Mouse (Mus musculus): ENCODE results near the gene Tbc1d9b. TPM values are rescaled to one million over a fixed set of nuclear protein-coding genes. Genes with fewer than 3 reads are reported as not detected.
A peak's percentile ranks its signal among the peaks of the same experiment; 100 is the strongest.
"Not testable (repeated sequence)": the region's sequence is repeated elsewhere in the genome, so short reads cannot be mapped to it uniquely, and the experiment has no call there.

Tbc1d9b gene
- polyA plus RNA-seq, 1 experiment from 2014 or later, result 9.1 TPM

- DNase-seq (peak; percentile 86), ATAC-seq (peak; percentile 63)
- Histone ChIP-seq H3K4me2 (ENCODE audit: low read depth, low read length) (peak overlapping the region; percentile 13), H3K4me3 (ENCODE audit: low read depth, low read length) (no peak overlapping the region), H3K9me3 (ENCODE audit: low read length) (no peaks in the 10 kb centered on the region), H3K27me3 (ENCODE audit: insufficient read depth, low read length) (no peaks in the 10 kb centered on the region), H3K27ac (ENCODE audit: low read depth) (peak overlapping the region; percentile 72), H3K36me3 (replicated peaks; ENCODE audit: insufficient read depth, low read length) (peaks cover 30% of the 10 kb centered on the region), H3K4me1 (ENCODE audit: insufficient read depth) (peaks cover 19% of the 10 kb centered on the region), H3K9ac (replicated peaks) (no peak overlapping the region)
- WGBS (ENCODE audit: insufficient replicate concordance), result 53% methylated on average over 10 of the region's 10 CpGs
- TF ChIP-seq CTCF (IDR thresholded peaks at IDR 0.05; ENCODE audit: low read depth), result peak; percentile 99
- TF ChIP-seq EP300 (IDR thresholded peaks at IDR 0.05; ENCODE audit: low read depth), result no peak
These were observed 30.5 kb downstream of the Tbc1d9b start for GRCm38 (mm10) chr11:50161578-50162304.

DNA sequence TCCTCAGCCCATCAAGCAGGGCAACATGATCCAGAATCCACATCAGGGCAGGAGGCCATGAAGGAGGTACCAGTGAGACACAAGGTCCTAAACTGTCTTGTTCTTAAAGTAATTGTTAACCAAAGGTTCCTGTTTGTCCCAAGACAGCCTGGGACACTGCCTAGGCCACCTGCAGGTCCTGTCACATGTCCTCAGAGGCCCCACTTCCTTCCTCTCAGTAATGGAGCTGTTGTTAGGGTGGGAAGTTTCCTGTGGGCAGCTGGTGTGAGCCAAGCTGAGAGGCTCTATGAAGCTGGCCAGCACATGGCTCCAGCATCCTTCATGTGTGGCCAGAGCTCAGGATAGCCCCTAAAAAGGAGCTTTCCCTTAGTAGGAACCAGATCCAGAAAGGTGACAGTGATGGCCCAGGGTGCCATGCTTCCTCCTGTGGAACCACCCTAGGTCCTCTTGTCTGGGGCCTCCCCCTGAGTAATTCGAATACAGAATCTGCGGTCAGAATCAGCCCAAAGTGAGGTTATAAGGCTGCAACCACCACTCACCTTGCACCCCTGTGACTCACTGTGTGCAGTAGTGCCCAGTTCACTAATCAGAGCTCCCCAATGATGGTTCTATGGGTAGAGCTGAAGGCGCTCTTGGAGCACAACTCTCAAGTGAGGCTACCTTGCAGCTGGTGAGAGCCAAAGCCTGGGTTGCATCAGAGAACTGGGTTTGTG, 31.3 kb downstream of the Tbc1d9b start:
- H3K4me3 ChIP-seq (ENCODE audit: low read depth, low read length), result no peak overlapping the region
- no peak for DNase-seq

DNA sequence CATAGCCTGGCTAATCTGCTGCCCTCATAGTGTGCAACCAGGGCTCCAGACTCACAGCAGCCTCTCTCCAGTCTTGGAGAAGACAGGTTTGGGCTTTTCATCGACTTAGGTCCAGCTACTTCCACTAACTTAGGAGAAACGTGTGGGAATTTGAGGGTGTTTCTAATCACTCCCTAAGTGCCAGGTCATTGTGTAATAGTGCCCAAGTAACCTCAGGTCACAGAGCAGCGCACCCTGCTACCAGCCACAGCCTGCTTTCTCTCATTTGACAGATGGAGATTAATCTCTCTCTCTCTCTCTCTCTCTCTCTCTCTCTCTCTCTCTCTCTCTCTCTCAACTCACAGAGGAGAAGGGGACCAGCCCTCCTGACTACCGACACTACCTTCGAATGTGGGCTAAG, 37.2 kb downstream of the Tbc1d9b start:
- DNase-seq (no peak), ATAC-seq (no peak)
- TF ChIP-seq CTCF (IDR thresholded peaks at IDR 0.05; ENCODE audit: low read depth), result no peak
- no peak for TF ChIP-seq EP300 (IDR thresholded peaks at IDR 0.05; ENCODE audit: low read depth)
- 75% methylated on average over 5 of the region's 5 CpGs for WGBS (ENCODE audit: insufficient replicate concordance)
- Histone ChIP-seq H3K9me3 (ENCODE audit: low read length) (no peaks in the 10 kb centered on the region), H3K36me3 (replicated peaks; ENCODE audit: insufficient read depth, low read length) (peaks cover 34% of the 10 kb centered on the region), H3K4me1 (ENCODE audit: insufficient read depth) (no peaks in the 10 kb centered on the region), H3K4me3 (ENCODE audit: low read depth, low read length) (no peak overlapping the region), H3K27ac (ENCODE audit: low read depth) (no peak overlapping the region), H3K9ac (replicated peaks) (no peak overlapping the region), H3K27me3 (ENCODE audit: insufficient read depth, low read length) (no peaks in the 10 kb centered on the region), H3K4me2 (ENCODE audit: low read depth, low read length) (no peak overlapping the region)

More for the DNA sequence above, 31.3 kb downstream of the Tbc1d9b start:
- H3K36me3 ChIP-seq (replicated peaks; ENCODE audit: insufficient read depth, low read length), result peaks cover 23% of the 10 kb centered on the region
- no peak overlapping the region for H3K9ac ChIP-seq (replicated peaks)
- peaks cover 19% of the 10 kb centered on the region for H3K4me1 ChIP-seq (ENCODE audit: insufficient read depth)
- peak; percentile 40 for ATAC-seq
- H3K27me3 ChIP-seq (ENCODE audit: insufficient read depth, low read length), result no peaks in the 10 kb centered on the region
- WGBS (ENCODE audit: insufficient replicate concordance), result 83% methylated on average over 3 of the region's 3 CpGs
- H3K9me3 ChIP-seq (ENCODE audit: low read length), result no peaks in the 10 kb centered on the region
- peak overlapping the region; percentile 13 for H3K4me2 ChIP-seq (ENCODE audit: low read depth, low read length)
- TF ChIP-seq EP300 (IDR thresholded peaks at IDR 0.05; ENCODE audit: low read depth), result no peak
- TF ChIP-seq CTCF (IDR thresholded peaks at IDR 0.05; ENCODE audit: low read depth), result no peak
- H3K27ac ChIP-seq (ENCODE audit: low read depth), result peak overlapping the region; percentile 72

GRCm38 (mm10) chr11:50174111-50174729, 43.0 kb downstream of the Tbc1d9b start, which contains the start of gene Mrnip:
Gene Mrnip (plus strand): TSS chr11:50174444.
- not testable (repeated sequence) for DNase-seq

DNA sequence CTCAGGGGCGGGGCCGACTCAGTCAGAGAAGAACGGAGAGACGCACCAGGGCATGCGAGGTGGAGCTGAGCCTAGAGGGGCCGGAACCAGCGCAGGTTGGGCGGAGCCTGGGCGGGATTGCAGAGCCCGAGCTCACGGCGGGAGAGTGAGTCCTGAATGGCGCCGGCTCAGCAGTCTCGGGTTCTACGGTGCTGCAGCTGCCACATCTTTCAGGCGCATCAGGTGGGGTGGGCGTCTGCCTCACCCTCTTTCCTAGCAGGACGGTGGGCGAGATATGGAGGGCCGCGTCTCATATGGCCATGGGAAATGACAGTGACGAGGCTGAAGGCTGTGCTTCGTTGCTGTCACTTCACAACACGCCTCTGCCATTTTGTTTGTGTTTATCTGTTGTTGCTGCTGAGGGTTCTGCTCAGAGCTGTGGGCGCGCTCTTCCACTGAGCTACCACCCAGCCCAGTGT, 43.6 kb downstream of the Tbc1d9b start:
- Histone ChIP-seq H3K4me3 (ENCODE audit: low read depth, low read length) (peak overlapping the region; percentile 78), H3K9ac (replicated peaks) (peak overlapping the region; percentile 80), H3K4me1 (ENCODE audit: insufficient read depth) (peaks cover 30% of the 10 kb centered on the region), H3K36me3 (replicated peaks; ENCODE audit: insufficient read depth, low read length) (peaks cover 10% of the 10 kb centered on the region), H3K4me2 (ENCODE audit: low read depth, low read length) (peak overlapping the region; percentile 94), H3K27ac (ENCODE audit: low read depth) (peak overlapping the region; percentile 77), H3K9me3 (ENCODE audit: low read length) (no peaks in the 10 kb centered on the region), H3K27me3 (ENCODE audit: insufficient read depth, low read length) (no peaks in the 10 kb centered on the region)
- 0% methylated on average over 27 of the region's 27 CpGs for whole genome bisulfite sequencing (ENCODE audit: insufficient replicate concordance)
- TF ChIP-seq EP300 (IDR thresholded peaks at IDR 0.05; ENCODE audit: low read depth) (no peak), CTCF (IDR thresholded peaks at IDR 0.05; ENCODE audit: low read depth) (no peak)
- peak; percentile 99 for DNase-seq
- peak; percentile 99 for ATAC-seq

More at GRCm38 (mm10) chr11:50174111-50174729, 43.0 kb downstream of the Tbc1d9b start, which contains the start of gene Mrnip:
- H3K36me3 ChIP-seq (replicated peaks; ENCODE audit: insufficient read depth, low read length), result peaks cover 14% of the 10 kb centered on the region
- peak within 1 kb of the TSS; percentile 80 for H3K9ac ChIP-seq (replicated peaks)
- H3K4me3 ChIP-seq (ENCODE audit: low read depth, low read length), result peak within 1 kb of the TSS; percentile 78
- not testable (repeated sequence) for H3K9me3 ChIP-seq (ENCODE audit: low read length); H3K27me3 ChIP-seq (ENCODE audit: insufficient read depth, low read length)
- peak within 1 kb of the TSS; percentile 77 for H3K27ac ChIP-seq (ENCODE audit: low read depth)
- peaks cover 28% of the 10 kb centered on the region for H3K4me1 ChIP-seq (ENCODE audit: insufficient read depth)
- WGBS (ENCODE audit: insufficient replicate concordance), result 6% methylated on average over 19 of the region's 19 CpGs
- peak; percentile 51; the same call in 1 of the 2 replicates for TF ChIP-seq EP300 (IDR thresholded peaks at IDR 0.05; ENCODE audit: low read depth)
- peak within 1 kb of the TSS; percentile 94 for H3K4me2 ChIP-seq (ENCODE audit: low read depth, low read length)
- peak; percentile 7; the same call in 1 of the 2 replicates for ATAC-seq

GRCm38 (mm10) chr11:50176351-50176750, 45.2 kb downstream of the Tbc1d9b start:
- no peak overlapping the region for H3K27ac ChIP-seq (ENCODE audit: low read depth)
- H3K4me1 ChIP-seq (ENCODE audit: insufficient read depth), result peaks cover 30% of the 10 kb centered on the region
- no peak overlapping the region for H3K4me2 ChIP-seq (ENCODE audit: low read depth, low read length)
- ATAC-seq, result no peak
- H3K9me3 ChIP-seq (ENCODE audit: low read length), result no peaks in the 10 kb centered on the region
- no peaks in the 10 kb centered on the region for H3K27me3 ChIP-seq (ENCODE audit: insufficient read depth, low read length)
- no peak overlapping the region for H3K9ac ChIP-seq (replicated peaks)
- H3K4me3 ChIP-seq (ENCODE audit: low read depth, low read length), result no peak overlapping the region
- DNase-seq, result peak; percentile 52
- 67% methylated on average over 3 of the region's 3 CpGs for WGBS (ENCODE audit: insufficient replicate concordance)
- no peak for TF ChIP-seq EP300 (IDR thresholded peaks at IDR 0.05; ENCODE audit: low read depth)
- no peak for TF ChIP-seq CTCF (IDR thresholded peaks at IDR 0.05; ENCODE audit: low read depth)
- H3K36me3 ChIP-seq (replicated peaks; ENCODE audit: insufficient read depth, low read length), result peaks cover under 1% of the 10 kb centered on the region; the same call in 1 of the 2 replicates

Data from liver, postnatal 0 days (tissue).